In the genomic region with DNA sequence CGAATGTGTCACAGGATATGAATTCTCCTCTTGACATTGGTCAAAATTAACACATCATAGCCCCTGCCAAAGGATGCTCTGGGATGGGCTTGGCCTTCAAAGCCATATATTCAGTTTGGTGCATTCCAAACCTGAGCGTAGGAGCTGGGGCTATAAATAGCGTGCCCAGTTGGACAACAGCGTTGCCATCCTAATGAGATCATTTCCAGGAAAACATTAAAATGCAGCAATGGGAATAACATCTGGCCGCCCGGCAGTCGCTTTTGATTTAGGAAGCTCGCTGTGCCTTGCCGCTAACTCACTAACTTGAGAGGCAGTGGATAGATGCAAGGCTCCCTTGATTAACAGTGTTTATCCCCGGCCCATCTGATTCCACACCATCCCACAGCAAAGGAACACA, we compare ENCODE assay signal across 21 mouse cellular contexts. TPM values are rescaled to one million over a fixed set of nuclear protein-coding genes. Genes with fewer than 3 reads are reported as not detected.
DNase-seq lines count a peak whose midpoint lies in the region; ATAC-seq and TF ChIP-seq lines count a peak whose summit lies in the region.
"Had no signal": no experiment of that assay in that cellular context is flagged by ENCODE, and none has a peak within 500 bp of the region (broad histone marks: within the 10 kb centered on the region; RNA-seq: fewer than 3 reads in every experiment).

No protein-coding gene starts in this region.

- no peak overlapping the region for H3K4me3 ChIP-seq in embryonic facial prominence, embryonic 11.5 days (ENCODE audit: low read depth, low read length)
- H3K4me3 ChIP-seq in embryonic facial prominence, embryonic 10.5 days: no peak overlapping the region
- H3K4me3 ChIP-seq in heart, adult 2 months: no peak overlapping the region
- H3K4me3 ChIP-seq in heart, embryonic 11.5 days (ENCODE audit: low read depth, low read length): no peak overlapping the region
- no peak overlapping the region for H3K4me3 ChIP-seq in lung, postnatal 0 days (ENCODE audit: low read depth, low read length)
- no peak overlapping the region for H3K4me3 ChIP-seq in left cerebral cortex, adult 2 months
- H3K4me3 ChIP-seq: hindbrain, embryonic 10.5 days; midbrain, embryonic 13.5 days; neural tube, embryonic 12.5 days had no signal

- H3K4me1 ChIP-seq in embryonic facial prominence, embryonic 11.5 days (ENCODE audit: control insufficient read depth, insufficient read depth, low read length): no peaks in the 10 kb centered on the region
- H3K4me1 ChIP-seq in embryonic facial prominence, embryonic 10.5 days: peaks cover 10% of the 10 kb centered on the region
- H3K4me1 ChIP-seq in heart, adult 2 months (ENCODE audit: control insufficient read depth, insufficient read depth, low read length): peaks cover 5% of the 10 kb centered on the region
- H3K4me1 ChIP-seq in heart, embryonic 11.5 days (ENCODE audit: control insufficient read depth, insufficient read depth, low read length): no peaks in the 10 kb centered on the region
- 0 out of 2 replicates have a peak, but pooled peaks cover 2% of the 10 kb centered on the region for H3K4me1 ChIP-seq in lung, postnatal 0 days (ENCODE audit: insufficient read depth, low read depth, low read length)

- no peak for TF ChIP-seq CTCF in heart, adult 2 months (IDR thresholded peaks at IDR 0.05)
- no peak for TF ChIP-seq CTCF in lung, postnatal 0 days (IDR thresholded peaks at IDR 0.05)
- TF ChIP-seq CTCF in left cerebral cortex, adult 2 months (IDR thresholded peaks at IDR 0.05): no peak

- no peak overlapping the region for H3K4me2 ChIP-seq in embryonic facial prominence, embryonic 11.5 days (ENCODE audit: low read depth, low read length)
- no peak overlapping the region for H3K4me2 ChIP-seq in heart, embryonic 11.5 days
- no peak overlapping the region for H3K4me2 ChIP-seq in lung, postnatal 0 days (replicated peaks; ENCODE audit: low read depth, low read length)
- H3K4me2 ChIP-seq: midbrain, embryonic 13.5 days; neural tube, embryonic 12.5 days had no signal

- H3K27me3 ChIP-seq in embryonic facial prominence, embryonic 11.5 days (ENCODE audit: control insufficient read depth, insufficient read depth, low read length): no peaks in the 10 kb centered on the region
- H3K27me3 ChIP-seq in embryonic facial prominence, embryonic 10.5 days (replicated peaks; ENCODE audit: low read depth, poor library complexity, severe bottlenecking): no peaks in the 10 kb centered on the region
- H3K27me3 ChIP-seq in heart, adult 2 months (ENCODE audit: control insufficient read depth, insufficient read depth, low read length): no peaks in the 10 kb centered on the region
- H3K27me3 ChIP-seq in heart, embryonic 11.5 days (ENCODE audit: control insufficient read depth, insufficient read depth, low read length): no peaks in the 10 kb centered on the region
- no peaks in the 10 kb centered on the region for H3K27me3 ChIP-seq in lung, postnatal 0 days (replicated peaks; ENCODE audit: insufficient read depth, low read length)
- H3K27me3 ChIP-seq: neural tube, embryonic 12.5 days had no signal

- intact Hi-C loops in heart, adult 2 months (cut with DNase I): no loop called here
- intact Hi-C loops in left cerebral cortex, adult 2 months (cut with DNase I): no loop called here

- DNase-seq in embryonic facial prominence, embryonic 11.5 days (ENCODE audit: low spot score): peak; percentile 26
- DNase-seq in embryonic facial prominence, embryonic 10.5 days (ENCODE audit: low spot score): no peak
- peak in 1 of 2 experiments; percentile 43 for DNase-seq in heart, adult 2 months
- peak; percentile 30 for DNase-seq in lung, postnatal 0 days (ENCODE audit: low spot score)
- no peak for DNase-seq in lung, postnatal 25 days (ENCODE audit: low spot score)
- peak; percentile 36 for DNase-seq in gastrocnemius, postnatal 25 days
- DNase-seq in left cerebral cortex, adult 2 months (ENCODE audit: extremely low spot score in 1 of 2, low spot score in 2 of 2): no peak
- DNase-seq: adrenal gland, postnatal 25 days; cerebellum, postnatal 10 days; kidney, postnatal 25 days; right cerebral cortex, postnatal 4 days; thymus, adult 18-20 months had no signal

- TF ChIP-seq POLR2A in heart, adult 2 months (IDR thresholded peaks at IDR 0.05; ENCODE audit: insufficient read depth, low read depth, low read length): no peak

- no peaks in the 10 kb centered on the region for H3K79me2 ChIP-seq in heart, adult 2 months (replicated peaks; ENCODE audit: control insufficient read depth, insufficient read depth, low read length)

- no peak overlapping the region for H3K9ac ChIP-seq in embryonic facial prominence, embryonic 11.5 days (replicated peaks; ENCODE audit: low read length)
- no peak overlapping the region for H3K9ac ChIP-seq in heart, adult 2 months (ENCODE audit: low read depth, low read length)
- no peak overlapping the region for H3K9ac ChIP-seq in heart, embryonic 11.5 days (ENCODE audit: low read depth, low read length)
- no peak overlapping the region for H3K9ac ChIP-seq in lung, postnatal 0 days (replicated peaks; ENCODE audit: low read depth)
- H3K9ac ChIP-seq: liver, embryonic 14.5 days; midbrain, embryonic 13.5 days; neural tube, embryonic 12.5 days had no signal

- no peaks in the 10 kb centered on the region for H3K9me3 ChIP-seq in embryonic facial prominence, embryonic 11.5 days (replicated peaks; ENCODE audit: control insufficient read depth, low read length)
- no peaks in the 10 kb centered on the region for H3K9me3 ChIP-seq in embryonic facial prominence, embryonic 10.5 days
- H3K9me3 ChIP-seq in heart, embryonic 11.5 days (replicated peaks; ENCODE audit: control insufficient read depth, low read length): no peaks in the 10 kb centered on the region
- H3K9me3 ChIP-seq in lung, postnatal 0 days (ENCODE audit: low read length): no peaks in the 10 kb centered on the region
- H3K9me3 ChIP-seq: hindbrain, embryonic 10.5 days; midbrain, embryonic 13.5 days; neural tube, embryonic 12.5 days had no signal

- 67% methylated on average over 10 of the region's 10 CpGs for WGBS in embryonic facial prominence, embryonic 11.5 days
- WGBS in embryonic facial prominence, embryonic 10.5 days: 75% methylated on average over 10 of the region's 10 CpGs
- WGBS in heart, adult 2 months: 24% methylated on average over 10 of the region's 10 CpGs
- WGBS in heart, embryonic 11.5 days (ENCODE audit: insufficient replicate concordance): 75% methylated on average over 10 of the region's 10 CpGs
- 48% methylated on average over 10 of the region's 10 CpGs for whole genome bisulfite sequencing in lung, postnatal 0 days

- H3K27ac ChIP-seq in embryonic facial prominence, embryonic 11.5 days (replicated peaks; ENCODE audit: low read depth, low read length): no peak overlapping the region
- no peak overlapping the region for H3K27ac ChIP-seq in embryonic facial prominence, embryonic 10.5 days (replicated peaks)
- H3K27ac ChIP-seq in heart, adult 2 months: peak overlapping the region; percentile 54
- no peak overlapping the region for H3K27ac ChIP-seq in heart, embryonic 11.5 days (ENCODE audit: low read depth, low read length)
- H3K27ac ChIP-seq in lung, postnatal 0 days (ENCODE audit: low read length): no peak overlapping the region
- no peak overlapping the region for H3K27ac ChIP-seq in left cerebral cortex, adult 2 months
- H3K27ac ChIP-seq: hindbrain, embryonic 10.5 days; liver, embryonic 14.5 days; macrophage; midbrain, embryonic 13.5 days; neural tube, embryonic 12.5 days had no signal

- ATAC-seq in embryonic facial prominence, embryonic 11.5 days (replicated peaks; ENCODE audit: insufficient number of reproducible peaks, low FRiP score, low TSS enrichment, low read depth): no peak
- ATAC-seq in heart, embryonic 11.5 days (replicated peaks; ENCODE audit: insufficient number of reproducible peaks, low FRiP score, low TSS enrichment): no peak
- peak; percentile 61 for ATAC-seq in lung, postnatal 0 days
- ATAC-seq: midbrain, embryonic 13.5 days had no signal

- TF ChIP-seq EP300 in heart, adult 2 months (IDR thresholded peaks at IDR 0.05; ENCODE audit: insufficient read depth, low read depth, low read length): peak; percentile 53; the same call in 1 of the 2 replicates
- TF ChIP-seq EP300 in lung, postnatal 0 days (IDR thresholded peaks at IDR 0.05): no peak

- H3K36me3 ChIP-seq in embryonic facial prominence, embryonic 11.5 days (replicated peaks; ENCODE audit: control insufficient read depth, insufficient read depth, low read depth, low read length): no peaks in the 10 kb centered on the region
- no peaks in the 10 kb centered on the region for H3K36me3 ChIP-seq in embryonic facial prominence, embryonic 10.5 days (replicated peaks)
- H3K36me3 ChIP-seq in heart, adult 2 months (ENCODE audit: control insufficient read depth, insufficient read depth, low read length): no peaks in the 10 kb centered on the region
- H3K36me3 ChIP-seq in heart, embryonic 11.5 days (ENCODE audit: control insufficient read depth, insufficient read depth, low read length): no peaks in the 10 kb centered on the region
- H3K36me3 ChIP-seq in lung, postnatal 0 days (ENCODE audit: insufficient read depth, low read length): no peaks in the 10 kb centered on the region
- H3K36me3 ChIP-seq: hindbrain, embryonic 10.5 days; midbrain, embryonic 13.5 days; neural tube, embryonic 12.5 days had no signal

RNA-seq across cellular contexts. Expression of gene Lect2, which starts 18.0 kb away (rescaled TPM):
- polyA plus RNA-seq in embryonic facial prominence, embryonic 11.5 days (2014; fragmentation: Nextera tagmentation; extraction: Ambion mirVana): not detected in 2 replicates
- polyA plus RNA-seq in embryonic facial prominence, embryonic 10.5 days (2016; fragmentation: Nextera tagmentation; extraction: Ambion mirVana): not detected in 2 replicates
- not detected for total RNA-seq in heart, adult 2 months (2021)
- not detected in 2 replicates for polyA plus RNA-seq in heart, adult 2 months (2012; rRNA removed)
- polyA plus RNA-seq in heart, embryonic 11.5 days (2014; fragmentation: Nextera tagmentation; extraction: Ambion mirVana): 0.37 and 1.1 TPM in 2 replicates
- not detected in 2 replicates for polyA plus RNA-seq in lung, postnatal 0 days (2015; fragmentation: Nextera tagmentation; extraction: Ambion mirVana)
- total RNA-seq in gastrocnemius, postnatal 25 days (2021): not detected
- total RNA-seq in left cerebral cortex, adult 2 months (2021): not detected
- total RNA-seq: layer of hippocampus, postnatal 14 days; left cerebral cortex, postnatal 25 days had no signal
- polyA plus RNA-seq: forebrain, embryonic 11.5 days; hindbrain, embryonic 10.5 days; macrophage; midbrain, embryonic 13.5 days; neural tube, embryonic 12.5 days had no signal

RNA-seq across cellular contexts. Expression of gene Tgfbi, which starts 43.0 kb away (rescaled TPM):
- polyA plus RNA-seq in embryonic facial prominence, embryonic 11.5 days (2014; fragmentation: Nextera tagmentation; extraction: Ambion mirVana): 85.8 and 93.6 TPM in 2 replicates
- polyA plus RNA-seq in embryonic facial prominence, embryonic 10.5 days (2016; fragmentation: Nextera tagmentation; extraction: Ambion mirVana): 50.1 and 65.4 TPM in 2 replicates
- total RNA-seq in heart, adult 2 months (2021): 10 to 100 TPM; 19.7 to 20.9 TPM
- polyA plus RNA-seq in heart, adult 2 months (2012; rRNA removed): 22.1 and 22.2 TPM in 2 replicates
- 65.0 and 94.5 TPM in 2 replicates for polyA plus RNA-seq in heart, embryonic 11.5 days (2014; fragmentation: Nextera tagmentation; extraction: Ambion mirVana)
- polyA plus RNA-seq in lung, postnatal 0 days (2015; fragmentation: Nextera tagmentation; extraction: Ambion mirVana): 408 and 422 TPM in 2 replicates
- 10 to 100 TPM; 19.2 to 20.5 TPM for total RNA-seq in gastrocnemius, postnatal 25 days (2021)
- 1 to 10 TPM; 3.8 to 5.1 TPM for total RNA-seq in left cerebral cortex, adult 2 months (2021)

RNA-seq across cellular contexts. Expression of gene Fbxl21, which starts 44.1 kb away (rescaled TPM):
- polyA plus RNA-seq in embryonic facial prominence, embryonic 11.5 days (2014; fragmentation: Nextera tagmentation; extraction: Ambion mirVana): 2.8 and 3.7 TPM in 2 replicates
- 1.3 TPM in 2 replicates for polyA plus RNA-seq in embryonic facial prominence, embryonic 10.5 days (2016; fragmentation: Nextera tagmentation; extraction: Ambion mirVana)
- under 1 TPM; 0.68 to 0.97 TPM for total RNA-seq in heart, adult 2 months (2021)
- 0.29 and 0.31 TPM in 2 replicates for polyA plus RNA-seq in heart, adult 2 months (2012; rRNA removed)
- polyA plus RNA-seq in heart, embryonic 11.5 days (2014; fragmentation: Nextera tagmentation; extraction: Ambion mirVana): 1.2 and 1.9 TPM in 2 replicates
- 0.58 and 0.67 TPM in 2 replicates for polyA plus RNA-seq in lung, postnatal 0 days (2015; fragmentation: Nextera tagmentation; extraction: Ambion mirVana)
- under 1 TPM in 1 of 2 experiments, not detected in 1; 0.51 TPM for total RNA-seq in gastrocnemius, postnatal 25 days (2021)
- 1 to 10 TPM; 6.8 to 7.3 TPM for total RNA-seq in left cerebral cortex, adult 2 months (2021)

Comparison
In these comparisons a context has a peak if more than half of its experiments do, and no peak if none do; other contexts are left out.
1. DNase-seq: peak in embryonic facial prominence, embryonic 11.5 days (single experiment), lung, postnatal 0 days (single experiment) and gastrocnemius, postnatal 25 days (single experiment); none in embryonic facial prominence, embryonic 10.5 days (single experiment), lung, postnatal 25 days (single experiment) and left cerebral cortex, adult 2 months (0 of 2).